Mouse (Mus musculus): Measurements from ENCODE around the gene Gm44502. TPM values are rescaled to one million over a fixed set of nuclear protein-coding genes. Genes with fewer than 3 reads are reported as not detected.

The Gm44502 gene
- polyA plus RNA-seq, 1 experiment from 2014 or later: not detected

- 86% methylated on average over 13 of the region's 13 CpGs for WGBS
- no peak for DNase-seq (ENCODE audit: low spot score)
- Histone ChIP-seq H3K27ac (ENCODE audit: low read depth, low read length) (no peak overlapping the region), H3K9me3 (ENCODE audit: control insufficient read depth, low read length) (no peaks in the 10 kb centered on the region), H3K4me2 (no peak overlapping the region; the same call in 1 of the 2 replicates), H3K9ac (ENCODE audit: low read depth, low read length) (no peak overlapping the region), H3K4me1 (replicated peaks; ENCODE audit: control insufficient read depth, insufficient read depth, low read length) (peaks cover 7% of the 10 kb centered on the region), H3K27me3 (replicated peaks; ENCODE audit: control insufficient read depth, insufficient read depth, low read length) (peaks cover 10% of the 10 kb centered on the region), H3K36me3 (ENCODE audit: control insufficient read depth, insufficient read depth, low read length) (peaks cover 44% of the 10 kb centered on the region), H3K4me3 (ENCODE audit: low read depth, low read length) (0 out of 2 replicates have a peak overlapping the region, but pooled peaks have one; percentile 64)
- no peak for ATAC-seq (replicated peaks; ENCODE audit: low FRiP score)
Measured at GRCm38 (mm10) chr15:89372068-89372467, 57.4 kb downstream of the Gm44502 start.

Other genes with a start within 250 kb of the Gm44502 start
- gene Plxnb2, start 248.9 kb downstream of the Gm44502 start, polyA plus RNA-seq (2014; fragmentation: Nextera tagmentation; extraction: Ambion mirVana): 70.5 and 78.3 TPM in 2 replicates
- 9.5 and 10.5 TPM in 2 replicates for gene Dennd6b, start 233.2 kb downstream of the Gm44502 start, polyA plus RNA-seq (2014; fragmentation: Nextera tagmentation; extraction: Ambion mirVana)
- 25.0 and 31.6 TPM in 2 replicates for gene Ppp6r2, start 218.1 kb downstream of the Gm44502 start, polyA plus RNA-seq (2014; fragmentation: Nextera tagmentation; extraction: Ambion mirVana)
- 51.4 and 52.2 TPM in 2 replicates for gene Sbf1, start 114.4 kb downstream of the Gm44502 start, polyA plus RNA-seq (2014; fragmentation: Nextera tagmentation; extraction: Ambion mirVana)
- gene Adm2, start 107.0 kb downstream of the Gm44502 start, polyA plus RNA-seq (2014; fragmentation: Nextera tagmentation; extraction: Ambion mirVana): 6.6 and 7.0 TPM in 2 replicates
- gene Miox, start 95.3 kb downstream of the Gm44502 start, polyA plus RNA-seq (2014; fragmentation: Nextera tagmentation; extraction: Ambion mirVana): 2.0 and 2.7 TPM in 2 replicates
- 44.1 and 46.0 TPM in 2 replicates for gene Lmf2, start 74.0 kb downstream of the Gm44502 start, polyA plus RNA-seq (2014; fragmentation: Nextera tagmentation; extraction: Ambion mirVana)
- 163 TPM in 2 replicates for gene Ncaph2, start 74.0 kb downstream of the Gm44502 start, polyA plus RNA-seq (2014; fragmentation: Nextera tagmentation; extraction: Ambion mirVana)
- gene Sco2, start 55.9 kb downstream of the Gm44502 start, polyA plus RNA-seq (2014; fragmentation: Nextera tagmentation; extraction: Ambion mirVana): 8.1 and 9.7 TPM in 2 replicates
- 1.5 and 1.8 TPM in 2 replicates for gene Tymp, start 52.7 kb downstream of the Gm44502 start, polyA plus RNA-seq (2014; fragmentation: Nextera tagmentation; extraction: Ambion mirVana)
- 0.43 and 0.71 TPM in 2 replicates for gene Odf3b, start 50.4 kb downstream of the Gm44502 start, polyA plus RNA-seq (2014; fragmentation: Nextera tagmentation; extraction: Ambion mirVana)
- not detected in 2 replicates for gene Klhdc7b, start 44.8 kb downstream of the Gm44502 start, polyA plus RNA-seq (2014; fragmentation: Nextera tagmentation; extraction: Ambion mirVana)
- not detected in 2 replicates for gene Syce3, start 19.2 kb downstream of the Gm44502 start, polyA plus RNA-seq (2014; fragmentation: Nextera tagmentation; extraction: Ambion mirVana)
- 3.5 and 3.9 TPM in 2 replicates for gene Cpt1b, start 3.8 kb downstream of the Gm44502 start, polyA plus RNA-seq (2014; fragmentation: Nextera tagmentation; extraction: Ambion mirVana)
- 2.0 and 2.8 TPM in 2 replicates for gene C730034F03Rik, start 107 bp downstream of the Gm44502 start, polyA plus RNA-seq (2014; fragmentation: Nextera tagmentation; extraction: Ambion mirVana)
- gene Chkb, start 212 bp upstream of the Gm44502 start, polyA plus RNA-seq (2014; fragmentation: Nextera tagmentation; extraction: Ambion mirVana): 43.5 and 47.5 TPM in 2 replicates
- 0.26 and 0.36 TPM in 2 replicates for gene Mapk8ip2, start 24.2 kb upstream of the Gm44502 start, polyA plus RNA-seq (2014; fragmentation: Nextera tagmentation; extraction: Ambion mirVana)
- gene Arsa, start 47.7 kb upstream of the Gm44502 start, polyA plus RNA-seq (2014; fragmentation: Nextera tagmentation; extraction: Ambion mirVana): 8.6 and 9.0 TPM in 2 replicates
- gene Shank3, start 69.9 kb upstream of the Gm44502 start, polyA plus RNA-seq (2014; fragmentation: Nextera tagmentation; extraction: Ambion mirVana): 1.1 and 1.7 TPM in 2 replicates
- gene Acr, start 138.6 kb upstream of the Gm44502 start, polyA plus RNA-seq (2014; fragmentation: Nextera tagmentation; extraction: Ambion mirVana): 0.11 TPM in 1 of 2 replicates, not detected in the other
- gene Rabl2, start 162.2 kb upstream of the Gm44502 start, polyA plus RNA-seq (2014; fragmentation: Nextera tagmentation; extraction: Ambion mirVana): 24.8 and 27.1 TPM in 2 replicates

Data from liver, embryonic 11.5 days (tissue).